Mouse (Mus musculus): ENCODE measurements around the gene Supt7l. TPM values are rescaled to one million over a fixed set of nuclear protein-coding genes. Genes with fewer than 3 reads are reported as not detected.
"Not testable (repeated sequence)": the region's sequence is repeated elsewhere in the genome, so short reads cannot be mapped to it uniquely, and the experiment has no call there.

Gene Supt7l
- 4.9 and 5.2 TPM in 2 replicates for polyA plus RNA-seq (2015; fragmentation: Nextera tagmentation; extraction: Ambion mirVana)

DNA sequence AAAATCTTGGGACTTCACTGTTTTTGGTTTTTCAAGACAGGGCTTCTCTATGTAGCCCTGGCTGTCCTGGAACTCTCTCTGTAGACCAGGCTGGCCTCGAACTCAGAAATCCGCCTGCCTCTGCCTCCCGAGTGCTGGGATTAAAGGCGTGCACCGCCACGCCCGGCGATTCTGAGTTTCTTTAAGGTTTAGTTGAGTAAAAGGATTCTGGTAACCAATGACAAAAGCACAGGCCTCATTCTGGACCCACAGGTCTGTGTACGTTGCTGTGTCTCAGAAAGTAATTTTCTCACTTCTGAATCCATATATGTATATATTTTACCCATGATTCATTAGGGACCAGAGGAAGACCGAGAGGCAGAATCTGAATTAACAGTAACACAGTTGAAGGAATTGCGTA, at the start of gene Supt7l:
Gene Supt7l (minus strand): TSS at position 101 of the 400 bp plus-strand sequence.
- H3K4me2 ChIP-seq (ENCODE audit: low read depth, low read length), result peak within 1 kb of the TSS; percentile 98
- H3K27ac ChIP-seq (ENCODE audit: low read depth), result peak within 1 kb of the TSS; percentile 91

DNA sequence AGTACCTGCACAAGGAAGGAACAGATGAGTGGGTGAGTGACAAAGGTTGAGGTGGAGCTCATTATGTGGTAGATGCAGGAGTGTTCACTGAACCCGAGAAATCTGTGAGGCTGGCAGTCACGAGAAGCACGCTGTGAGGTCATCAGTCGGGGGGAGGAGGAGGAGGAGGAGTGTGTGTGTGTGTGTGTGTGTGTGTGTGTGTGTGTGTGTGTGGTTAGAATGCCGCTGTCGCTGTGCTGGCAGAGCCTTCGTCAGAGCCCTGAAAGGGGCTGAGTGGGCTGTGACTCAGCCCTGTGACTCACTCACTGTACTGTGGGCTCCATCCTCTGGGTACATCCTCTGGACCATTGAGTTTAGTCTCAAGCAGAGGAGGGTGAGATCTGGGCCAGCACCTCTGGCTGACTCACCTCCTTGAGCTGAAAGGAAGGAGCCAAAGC, 49.0 kb upstream of the Supt7l start:
- 49% methylated on average over 6 of the region's 7 CpGs for WGBS (ENCODE audit: insufficient replicate concordance)
- Histone ChIP-seq H3K36me3 (replicated peaks; ENCODE audit: insufficient read depth, low read length) (no peaks in the 10 kb centered on the region), H3K4me2 (ENCODE audit: low read depth, low read length) (no peak overlapping the region), H3K9ac (replicated peaks) (no peak overlapping the region), H3K27ac (ENCODE audit: low read depth) (no peak overlapping the region), H3K9me3 (ENCODE audit: low read length) (no peaks in the 10 kb centered on the region), H3K4me3 (ENCODE audit: low read depth, low read length) (no peak overlapping the region), H3K4me1 (ENCODE audit: insufficient read depth) (peaks cover 3% of the 10 kb centered on the region), H3K27me3 (ENCODE audit: insufficient read depth, low read length) (no peaks in the 10 kb centered on the region)
- ATAC-seq (peak; percentile 31; the same call in 1 of the 2 replicates), DNase-seq (no peak)
- no peak for TF ChIP-seq EP300 (IDR thresholded peaks at IDR 0.05; ENCODE audit: low read depth)
- TF ChIP-seq CTCF (IDR thresholded peaks at IDR 0.05; ENCODE audit: low read depth), result no peak

More for the DNA sequence above, at the start of gene Supt7l:
- not testable (repeated sequence) for H3K9me3 ChIP-seq (ENCODE audit: low read length); DNase-seq; H3K27me3 ChIP-seq (ENCODE audit: insufficient read depth, low read length); ATAC-seq
- peaks cover 34% of the 10 kb centered on the region for H3K36me3 ChIP-seq (replicated peaks; ENCODE audit: insufficient read depth, low read length)
- H3K4me3 ChIP-seq (ENCODE audit: low read depth, low read length), result peak within 1 kb of the TSS; percentile 100
- peak within 1 kb of the TSS; percentile 95 for H3K9ac ChIP-seq (replicated peaks)
- WGBS (ENCODE audit: insufficient replicate concordance), result 75% methylated on average over 11 of the region's 11 CpGs
- peaks cover 18% of the 10 kb centered on the region for H3K4me1 ChIP-seq (ENCODE audit: insufficient read depth)

DNA sequence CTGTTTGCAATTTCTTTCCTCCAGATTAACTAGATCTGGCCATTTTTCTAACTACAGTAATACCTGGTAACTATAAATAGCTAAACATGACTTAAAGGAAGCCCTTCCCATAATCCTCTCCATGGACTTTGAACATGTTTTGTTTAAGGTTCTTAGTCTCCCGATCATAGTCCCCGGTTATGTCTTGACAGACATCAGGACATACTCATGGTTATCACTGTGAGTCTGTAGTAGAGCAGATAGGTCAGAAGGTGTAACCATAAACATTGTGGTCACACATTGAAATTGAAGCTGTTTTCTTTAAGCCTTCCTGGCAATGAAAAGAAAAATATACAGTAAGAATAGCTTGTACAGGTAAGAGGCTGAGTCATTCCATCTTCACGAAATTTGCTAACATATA, 46.1 kb upstream of the Supt7l start:
- Histone ChIP-seq H3K36me3 (replicated peaks; ENCODE audit: insufficient read depth, low read length) (no peaks in the 10 kb centered on the region), H3K27me3 (ENCODE audit: insufficient read depth, low read length) (no peaks in the 10 kb centered on the region), H3K4me2 (ENCODE audit: low read depth, low read length) (no peak overlapping the region), H3K4me1 (ENCODE audit: insufficient read depth) (peaks cover 5% of the 10 kb centered on the region), H3K27ac (ENCODE audit: low read depth) (no peak overlapping the region), H3K4me3 (ENCODE audit: low read depth, low read length) (no peak overlapping the region), H3K9ac (replicated peaks) (no peak overlapping the region), H3K9me3 (ENCODE audit: low read length) (no peaks in the 10 kb centered on the region)
- DNase-seq, result no peak
- ATAC-seq, result no peak
- WGBS (ENCODE audit: insufficient replicate concordance), result 85% methylated on average over 3 of the region's 3 CpGs
- TF ChIP-seq CTCF (IDR thresholded peaks at IDR 0.05; ENCODE audit: low read depth) (no peak), EP300 (IDR thresholded peaks at IDR 0.05; ENCODE audit: low read depth) (no peak)

DNA sequence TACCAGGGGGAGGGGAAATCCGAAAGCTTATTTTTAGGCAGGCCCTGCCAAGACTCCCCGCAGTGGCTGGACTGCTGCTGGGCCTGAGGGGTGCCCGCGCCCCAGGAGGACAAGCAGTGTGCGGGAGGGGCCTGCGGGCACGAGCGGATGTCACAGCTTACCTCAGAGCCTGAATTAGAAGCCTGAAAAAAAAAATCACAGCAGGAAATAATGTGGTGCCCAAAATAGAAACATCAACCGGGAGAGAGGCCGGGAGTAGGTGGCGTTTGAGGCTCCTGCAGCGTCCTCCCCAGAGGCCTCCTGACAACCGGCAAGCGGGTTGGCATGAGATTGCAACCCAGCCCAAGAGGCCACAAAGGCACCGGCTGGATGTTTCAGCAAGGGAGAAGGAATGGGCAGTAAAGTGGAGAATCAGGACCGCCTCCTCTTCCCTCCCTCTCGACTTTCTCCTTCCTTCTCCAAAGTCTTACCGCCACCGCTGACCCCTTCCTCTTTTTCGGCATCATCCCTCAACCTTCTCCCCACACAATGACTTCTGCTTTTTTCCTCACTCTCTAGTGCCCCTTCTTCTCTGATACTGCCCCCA, 43.5 kb upstream of the Supt7l start:
- H3K27ac ChIP-seq (ENCODE audit: low read depth), result peak overlapping the region; percentile 76
- H3K27me3 ChIP-seq (ENCODE audit: insufficient read depth, low read length), result no peaks in the 10 kb centered on the region
- H3K4me3 ChIP-seq (ENCODE audit: low read depth, low read length), result peak overlapping the region; percentile 25; the same call in 1 of the 2 replicates
- TF ChIP-seq CTCF (IDR thresholded peaks at IDR 0.05; ENCODE audit: low read depth) (no peak), EP300 (IDR thresholded peaks at IDR 0.05; ENCODE audit: low read depth) (no peak)
- H3K36me3 ChIP-seq (replicated peaks; ENCODE audit: insufficient read depth, low read length), result peaks cover 2% of the 10 kb centered on the region; the same call in 1 of the 2 replicates
- 16% methylated on average over 20 of the region's 20 CpGs for WGBS (ENCODE audit: insufficient replicate concordance)
- peak overlapping the region; percentile 43 for H3K4me2 ChIP-seq (ENCODE audit: low read depth, low read length)
- H3K9me3 ChIP-seq (ENCODE audit: low read length), result no peaks in the 10 kb centered on the region
- no peak overlapping the region for H3K9ac ChIP-seq (replicated peaks)
- ATAC-seq (no peak), DNase-seq (peak; percentile 35)
- H3K4me1 ChIP-seq (ENCODE audit: insufficient read depth), result peaks cover 5% of the 10 kb centered on the region

DNA sequence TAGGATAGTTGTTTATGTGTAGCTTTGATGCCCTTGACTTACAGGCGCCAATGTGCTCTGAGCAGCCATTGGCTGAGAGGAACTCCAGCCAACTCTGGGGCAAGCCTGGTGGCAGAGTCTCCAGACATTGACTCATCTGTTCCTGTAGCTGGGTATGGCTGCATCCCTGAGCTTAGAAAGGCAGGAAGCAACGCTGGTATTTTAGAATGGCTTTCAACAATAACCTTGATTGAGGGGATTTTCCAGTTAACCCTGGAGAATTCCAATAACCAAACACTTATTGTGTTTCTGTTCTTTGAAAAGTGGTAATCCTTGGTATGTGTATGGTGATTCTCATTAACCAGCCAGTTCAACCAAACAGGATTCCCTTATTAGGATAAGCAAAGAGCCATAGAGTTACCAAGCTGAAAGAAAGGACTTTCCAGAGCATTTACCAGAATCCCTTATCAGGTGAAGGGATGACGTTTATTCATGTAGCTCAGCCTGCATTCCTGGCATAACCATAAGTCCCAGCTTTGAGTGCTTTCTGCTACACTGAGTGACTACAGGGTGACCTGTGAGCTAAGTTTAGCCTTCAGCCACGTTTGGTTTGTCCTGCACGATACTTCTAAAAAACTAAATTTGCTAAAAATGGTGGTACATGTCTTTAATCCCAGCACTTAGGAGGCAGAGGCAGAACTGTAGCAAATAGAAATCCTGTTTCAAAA, 40.5 kb upstream of the Supt7l start:
- ATAC-seq (no peak), DNase-seq (no peak)
- H3K4me3 ChIP-seq (ENCODE audit: low read depth, low read length), result no peak overlapping the region
- H3K4me2 ChIP-seq (ENCODE audit: low read depth, low read length), result no peak overlapping the region
- TF ChIP-seq CTCF (IDR thresholded peaks at IDR 0.05; ENCODE audit: low read depth) (no peak), EP300 (IDR thresholded peaks at IDR 0.05; ENCODE audit: low read depth) (no peak)
- H3K36me3 ChIP-seq (replicated peaks; ENCODE audit: insufficient read depth, low read length), result peaks cover 2% of the 10 kb centered on the region
- no peaks in the 10 kb centered on the region for H3K9me3 ChIP-seq (ENCODE audit: low read length)
- no peaks in the 10 kb centered on the region for H3K27me3 ChIP-seq (ENCODE audit: insufficient read depth, low read length)
- no peak overlapping the region for H3K27ac ChIP-seq (ENCODE audit: low read depth)
- H3K9ac ChIP-seq (replicated peaks), result no peak overlapping the region
- H3K4me1 ChIP-seq (ENCODE audit: insufficient read depth), result peaks cover 5% of the 10 kb centered on the region
- 70% methylated on average over 5 of the region's 5 CpGs for WGBS (ENCODE audit: insufficient replicate concordance)

DNA sequence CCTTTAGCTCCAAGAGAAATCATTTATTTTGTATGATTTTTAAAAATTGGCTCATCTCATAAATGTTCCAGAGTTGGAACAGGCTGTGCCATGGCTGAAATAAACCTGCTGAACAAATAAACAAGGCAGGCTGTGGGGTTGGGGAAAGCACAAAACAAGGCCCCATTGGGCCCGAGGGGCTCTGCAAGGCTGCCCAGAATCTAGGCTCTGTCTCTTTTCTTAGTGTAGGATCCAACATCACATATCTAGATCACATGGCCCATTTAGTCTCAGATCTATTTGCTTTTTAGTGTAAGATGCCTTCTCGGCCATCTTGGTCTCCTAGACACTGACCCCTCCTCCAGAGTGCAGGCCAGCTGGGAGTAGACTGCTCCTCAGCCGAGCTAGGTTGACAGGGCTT, 38.9 kb upstream of the Supt7l start:
- no peak for TF ChIP-seq CTCF (IDR thresholded peaks at IDR 0.05; ENCODE audit: low read depth)
- no peak for TF ChIP-seq EP300 (IDR thresholded peaks at IDR 0.05; ENCODE audit: low read depth)
- H3K9ac ChIP-seq (replicated peaks), result no peak overlapping the region
- no peak overlapping the region for H3K27ac ChIP-seq (ENCODE audit: low read depth)
- no peaks in the 10 kb centered on the region for H3K9me3 ChIP-seq (ENCODE audit: low read length)
- DNase-seq (no peak), ATAC-seq (no peak)
- H3K4me1 ChIP-seq (ENCODE audit: insufficient read depth), result peaks cover 2% of the 10 kb centered on the region
- no peaks in the 10 kb centered on the region for H3K27me3 ChIP-seq (ENCODE audit: insufficient read depth, low read length)
- H3K4me3 ChIP-seq (ENCODE audit: low read depth, low read length), result no peak overlapping the region
- no peak overlapping the region for H3K4me2 ChIP-seq (ENCODE audit: low read depth, low read length)
- 63% methylated on average over 3 of the region's 3 CpGs for WGBS (ENCODE audit: insufficient replicate concordance)
- H3K36me3 ChIP-seq (replicated peaks; ENCODE audit: insufficient read depth, low read length), result peaks cover 2% of the 10 kb centered on the region

Data from liver, postnatal 0 days (tissue).